Mouse (Mus musculus) cortical plate, adult 2 months (tissue): ENCODE results near the gene Lmna. TPM values are rescaled to one million over a fixed set of nuclear protein-coding genes. Genes with fewer than 3 reads are reported as not detected.
A peak's percentile ranks its signal among the peaks of the same experiment; 100 is the strongest.

Experiments
- H3K27ac ChIP-seq: fragments of 200-500 bp; 2 replicates; pipeline ENCODE4 v1.5.1; 2012; ENCODE audit warnings: low read length, control low read depth, inconsistent platforms; ENCODE audit not compliant: insufficient read depth
- H3K4me1 ChIP-seq: fragments of 200-500 bp; 2 replicates; pipeline ENCODE4 v1.6.1; 2011; ENCODE audit warnings: low read length; ENCODE audit not compliant: control insufficient read depth, insufficient read depth
- H3K4me3 ChIP-seq: fragments of 200-500 bp; 2 replicates; pipeline ENCODE4 v1.5.1; 2011; ENCODE audit warnings: mild to moderate bottlenecking, low read length, control low read depth; ENCODE audit not compliant: insufficient read depth
- CTCF ChIP-seq: fragments of 200-500 bp; IDR thresholded peaks from 2 replicates; pipeline ENCODE4 v1.5.1; 2011; ENCODE audit warnings: mild to moderate bottlenecking, control low read depth, low read length; ENCODE audit not compliant: insufficient read depth; ENCODE audit errors: extremely low read depth
- POLR2A ChIP-seq: fragments of 200-500 bp; IDR thresholded peaks from 2 replicates; pipeline ENCODE4 v1.6.1; 2011; ENCODE audit warnings: mild to moderate bottlenecking, low read length, control low read depth; ENCODE audit not compliant: insufficient read depth; ENCODE audit errors: extremely low read depth
- polyA plus RNA-seq: library from polyadenylated mRNA; depleted of rRNA; stranded (reverse); fragments of >200 nt; gene quantifications from 2 replicates; pipeline ENCODE4 v1.2.3, GENCODE M21; 2012

Lmna gene
- polyA plus RNA-seq, 1 experiment = 64.7 TPM

DNA sequence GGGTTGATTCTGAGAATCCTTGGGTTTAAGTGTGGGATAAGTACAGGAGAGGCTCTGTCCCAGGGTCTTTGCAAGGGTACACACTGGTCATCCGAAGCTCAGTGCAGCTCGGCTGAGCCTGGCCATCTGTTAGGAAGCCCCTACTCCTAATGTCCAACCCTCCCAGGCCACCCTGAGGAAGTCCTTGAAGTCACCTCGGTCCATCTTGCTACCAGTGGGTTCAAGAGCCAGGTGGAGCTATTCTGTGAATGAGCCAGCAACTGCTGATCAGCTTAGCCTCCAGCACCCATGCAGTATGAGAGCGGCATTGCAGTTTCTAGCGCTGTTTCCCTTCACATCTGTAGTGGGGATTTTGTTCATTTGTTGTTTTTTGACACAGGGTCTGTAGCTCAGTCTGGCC, 30.3 kb upstream of the Lmna start:
- no peak for TF ChIP-seq POLR2A
- TF ChIP-seq CTCF = no peak
- no peak overlapping the region for H3K27ac ChIP-seq
- H3K4me1 ChIP-seq = no peaks in the 10 kb centered on the region
- H3K4me3 ChIP-seq = no peak overlapping the region

DNA sequence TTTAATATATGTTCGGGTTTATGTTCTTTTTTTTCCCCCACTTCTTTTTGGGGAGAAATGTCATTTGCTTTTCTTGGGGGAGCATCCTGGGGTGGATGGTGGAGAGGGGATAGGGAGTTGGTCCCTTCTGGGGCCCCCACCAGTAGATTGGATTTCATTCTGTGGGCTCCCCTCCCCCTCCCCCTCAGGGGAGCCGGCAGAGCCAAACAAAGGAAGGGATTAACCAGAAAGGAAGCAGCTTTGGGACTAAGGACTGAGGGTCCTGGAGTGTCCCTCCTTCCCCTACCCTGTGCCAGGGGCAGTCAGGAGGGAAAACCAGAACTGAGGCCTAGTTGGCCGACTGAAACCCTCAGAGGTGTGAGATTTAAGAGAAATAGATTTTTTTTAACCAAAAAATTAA, 29.6 kb upstream of the Lmna start:
- Histone ChIP-seq H3K4me3 (no peak overlapping the region), H3K4me1 (no peaks in the 10 kb centered on the region), H3K27ac (no peak overlapping the region)
- no peak for TF ChIP-seq POLR2A
- no peak for TF ChIP-seq CTCF

GRCm38 (mm10) chr3:88538271-88539145, 28.8 kb upstream of the Lmna start:
- TF ChIP-seq POLR2A = no peak
- TF ChIP-seq CTCF = no peak

DNA sequence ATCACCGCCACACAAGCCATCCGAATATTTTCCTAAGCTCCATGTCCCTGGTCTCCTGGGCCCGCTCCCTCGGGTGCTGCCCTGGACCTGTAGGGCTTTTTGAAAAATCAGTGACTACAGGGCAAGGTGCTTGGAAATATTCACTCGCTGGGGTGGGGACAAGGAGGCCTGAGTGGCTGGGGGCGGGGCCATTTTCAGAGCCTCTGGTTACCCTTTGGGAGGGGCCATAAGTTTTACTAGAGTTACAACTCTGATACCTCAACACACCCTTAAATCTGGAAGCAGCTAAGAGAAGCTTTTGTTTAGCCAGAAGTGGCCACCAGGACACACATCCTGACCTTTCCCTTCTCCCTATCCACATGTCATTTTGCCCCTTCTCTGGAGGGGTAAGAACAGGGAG, 27.4 kb upstream of the Lmna start:
- TF ChIP-seq CTCF = no peak
- no peak for TF ChIP-seq POLR2A
- no peak overlapping the region for H3K27ac ChIP-seq
- H3K4me3 ChIP-seq = peak overlapping the region; percentile 37
- no peaks in the 10 kb centered on the region for H3K4me1 ChIP-seq

More at GRCm38 (mm10) chr3:88538271-88539145, 28.8 kb upstream of the Lmna start:
- Histone ChIP-seq H3K4me3 (no peak overlapping the region), H3K4me1 (no peaks in the 10 kb centered on the region), H3K27ac (no peak overlapping the region)

GRCm38 (mm10) chr3:88536103-88536930, 26.6 kb upstream of the Lmna start:
- Histone ChIP-seq H3K27ac (no peak overlapping the region), H3K4me3 (peak overlapping the region; percentile 37), H3K4me1 (no peaks in the 10 kb centered on the region)
- TF ChIP-seq CTCF (no peak), POLR2A (peak; percentile 65; the same call in 1 of the 2 replicates)

- no peak for TF ChIP-seq POLR2A
- no peak for TF ChIP-seq CTCF
- Histone ChIP-seq H3K4me3 (no peak overlapping the region; the same call in 1 of the 2 replicates), H3K27ac (no peak overlapping the region), H3K4me1 (no peaks in the 10 kb centered on the region; the same call in 1 of the 2 replicates)
These were observed 25.8 kb upstream of the Lmna start for GRCm38 (mm10) chr3:88535527-88535926.

- no peak overlapping the region for H3K27ac ChIP-seq
- TF ChIP-seq POLR2A = no peak
- TF ChIP-seq CTCF = no peak
- H3K4me3 ChIP-seq = no peak overlapping the region
- H3K4me1 ChIP-seq = no peaks in the 10 kb centered on the region; the same call in 1 of the 2 replicates
These were observed 25.2 kb upstream of the Lmna start for GRCm38 (mm10) chr3:88535005-88535404.

- peaks cover 2% of the 10 kb centered on the region; the same call in 1 of the 2 replicates for H3K4me1 ChIP-seq
- no peak for TF ChIP-seq POLR2A
- TF ChIP-seq CTCF = no peak
- no peak overlapping the region for H3K27ac ChIP-seq
- H3K4me3 ChIP-seq = no peak overlapping the region
These were observed 23.9 kb upstream of the Lmna start for GRCm38 (mm10) chr3:88533706-88534105.

DNA sequence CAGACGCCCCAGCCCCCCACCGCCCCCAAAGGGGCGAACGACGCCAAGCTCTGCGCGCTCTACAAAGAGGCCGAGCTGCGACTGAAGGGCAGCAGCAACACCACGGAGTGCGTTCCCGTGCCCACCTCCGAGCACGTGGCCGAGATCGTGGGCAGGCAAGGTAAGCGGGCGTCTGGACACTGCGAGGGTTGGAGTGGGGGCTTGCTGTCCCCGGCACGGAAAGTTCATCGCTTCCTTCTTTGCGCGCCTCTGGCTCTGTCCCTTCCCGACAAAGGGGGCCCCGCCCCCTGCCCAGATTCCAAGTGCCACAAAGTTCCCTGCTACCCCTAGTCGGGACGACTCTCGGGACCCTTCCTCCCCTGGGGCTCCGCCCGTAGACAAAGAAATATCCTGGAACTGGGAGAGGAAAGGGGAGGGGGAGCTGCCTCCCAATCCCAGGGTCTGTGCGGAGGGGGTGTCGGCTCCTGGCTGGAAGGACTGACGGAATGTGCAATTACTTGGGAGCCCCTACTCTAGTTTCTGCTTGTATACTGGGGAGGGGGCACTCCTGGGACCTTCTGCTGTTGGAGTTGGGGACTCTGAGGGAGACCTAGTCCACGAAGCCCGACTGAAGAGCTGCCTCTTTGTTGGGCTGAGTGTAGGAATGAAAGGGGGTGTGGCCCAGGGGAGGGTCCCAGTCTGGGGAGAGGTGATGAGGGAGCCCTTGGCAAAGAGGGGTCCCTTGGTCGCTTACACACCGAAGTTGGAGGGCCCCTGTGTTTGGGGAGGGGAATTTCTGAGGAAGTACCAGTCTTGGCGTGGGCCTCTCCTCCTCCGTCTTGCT, 23.1 kb upstream of the Lmna start:
- TF ChIP-seq CTCF (no peak), POLR2A (no peak)
- Histone ChIP-seq H3K4me3 (peak overlapping the region; percentile 49), H3K4me1 (peaks cover 2% of the 10 kb centered on the region; the same call in 1 of the 2 replicates), H3K27ac (no peak overlapping the region)
